Mouse (Mus musculus): ENCODE measurements around the gene Iqsec3.

Iqsec3 gene

GRCm38 (mm10) chr6:121454549-121455494, 18.7 kb downstream of the Iqsec3 start:
- no peak for DNase-seq (ENCODE audit: low read depth, low spot score)

GRCm38 (mm10) chr6:121453776-121454175, 19.7 kb downstream of the Iqsec3 start:
- DNase-seq (ENCODE audit: low read depth, low spot score), result no peak

GRCm38 (mm10) chr6:121451703-121452102, 21.8 kb downstream of the Iqsec3 start:
- no peak for DNase-seq (ENCODE audit: low read depth, low spot score)

GRCm38 (mm10) chr6:121440696-121441220, 32.7 kb downstream of the Iqsec3 start:
- DNase-seq (ENCODE audit: low read depth, low spot score), result no peak

GRCm38 (mm10) chr6:121424830-121425229, 48.6 kb downstream of the Iqsec3 start:
- DNase-seq (ENCODE audit: low read depth, low spot score), result no peak

DNA sequence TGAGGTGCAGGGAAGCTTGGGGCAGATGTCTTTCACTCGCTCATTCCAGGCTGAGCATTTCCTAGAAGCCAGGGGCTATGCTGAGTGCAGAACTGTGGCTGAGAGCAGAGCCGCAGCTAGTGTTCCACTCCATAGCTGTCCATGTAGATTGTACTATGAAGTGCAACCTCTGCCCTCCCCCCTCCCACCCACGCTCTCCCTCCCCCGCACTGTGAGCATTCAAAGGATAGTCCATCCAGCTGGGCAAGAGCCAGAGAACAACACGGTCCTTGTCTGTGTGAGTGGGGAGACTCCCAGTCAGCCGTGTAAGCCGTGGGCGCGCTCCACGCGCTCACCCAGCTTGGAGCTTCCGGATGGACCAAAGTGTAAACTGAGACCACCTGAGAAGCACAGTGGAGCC, 49.1 kb downstream of the Iqsec3 start:
- DNase-seq (ENCODE audit: low read depth, low spot score), result no peak

- DNase-seq (ENCODE audit: low read depth, low spot score), result no peak
These were observed 60.8 kb downstream of the Iqsec3 start for GRCm38 (mm10) chr6:121412558-121413297.

DNA sequence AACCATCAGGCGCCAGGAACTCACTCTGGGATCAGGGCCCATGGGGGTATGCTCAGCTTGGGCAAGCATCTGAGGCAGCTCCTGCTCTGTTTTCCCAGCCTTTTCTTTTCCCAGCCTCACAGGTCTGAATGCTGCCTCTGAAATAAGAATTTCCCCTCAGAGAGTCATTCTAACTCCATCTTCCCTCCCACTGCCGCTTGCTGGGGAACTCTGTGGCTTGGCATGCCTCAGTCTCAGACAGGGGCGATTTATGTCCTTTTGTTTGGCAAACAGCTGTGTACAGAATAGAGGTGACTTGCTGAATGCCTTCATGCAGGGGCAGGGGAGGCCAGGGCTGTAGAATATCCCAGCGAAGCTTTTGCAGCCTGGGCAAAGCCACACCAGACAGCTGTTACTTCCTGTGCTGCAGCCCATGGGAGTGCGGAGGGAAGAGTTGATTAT, 65.9 kb downstream of the Iqsec3 start:
- DNase-seq (ENCODE audit: low read depth, low spot score), result no peak

GRCm38 (mm10) chr6:121405311-121405710, 68.2 kb downstream of the Iqsec3 start:
- DNase-seq (ENCODE audit: low read depth, low spot score), result no peak

GRCm38 (mm10) chr6:121402661-121403244, 70.7 kb downstream of the Iqsec3 start:
- DNase-seq (ENCODE audit: low read depth, low spot score), result no peak

- no peak for DNase-seq (ENCODE audit: low read depth, low spot score)
These were observed 71.4 kb downstream of the Iqsec3 start for GRCm38 (mm10) chr6:121401826-121402660.

- no peak for DNase-seq (ENCODE audit: low read depth, low spot score)
These were observed 72.3 kb downstream of the Iqsec3 start for GRCm38 (mm10) chr6:121401140-121401539.

DNA sequence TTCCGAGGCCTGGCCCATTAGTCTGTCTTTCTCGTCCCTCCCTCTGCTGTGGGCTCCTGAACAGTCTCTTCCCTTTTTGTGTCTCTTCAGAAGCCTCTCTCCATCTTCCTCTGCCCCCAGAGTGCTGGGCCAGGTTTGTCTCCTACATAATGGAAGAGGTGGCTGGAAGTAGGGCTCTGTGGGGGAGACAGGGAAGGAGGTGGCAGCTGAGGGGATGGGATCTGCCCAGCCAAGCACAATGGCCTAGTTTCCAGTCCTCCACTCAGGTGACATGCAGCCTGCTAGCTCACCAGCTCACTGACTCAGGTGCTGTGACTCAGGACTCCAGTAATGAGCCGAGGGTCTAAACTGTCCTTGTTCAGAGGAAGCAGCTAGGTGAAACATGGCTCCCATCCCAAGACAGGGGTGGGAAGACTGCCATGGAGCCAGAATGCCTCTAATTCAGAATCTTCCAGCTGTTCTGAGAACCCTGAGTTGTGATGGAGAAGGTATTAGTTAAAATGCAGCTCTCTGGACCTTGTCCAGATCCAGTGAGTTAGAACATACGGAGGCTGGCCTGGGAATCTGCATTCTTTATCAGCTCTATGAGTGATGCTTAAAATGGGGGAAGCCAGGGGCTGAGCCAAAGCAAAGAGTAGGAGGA, 80.7 kb downstream of the Iqsec3 start:
- no peak for DNase-seq (ENCODE audit: low read depth, low spot score)

DNA sequence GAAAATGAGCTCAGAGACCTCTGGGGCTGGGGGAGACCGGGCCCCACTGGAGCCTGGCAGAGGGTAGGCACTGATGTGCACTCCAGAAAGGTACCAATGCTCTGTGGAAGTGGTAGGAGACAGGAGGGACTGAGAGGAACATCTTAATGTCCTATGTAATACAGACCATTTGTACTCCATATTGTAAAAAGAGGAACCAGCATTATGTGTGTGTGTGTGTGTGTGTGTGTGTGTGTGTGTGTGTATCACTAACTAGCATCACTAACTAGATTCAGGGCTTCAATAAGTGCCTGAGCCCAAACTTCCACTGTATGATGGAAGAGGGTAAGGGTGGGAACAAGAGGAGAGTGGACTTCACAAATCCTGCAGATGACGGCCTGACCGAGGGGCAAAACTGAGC, 88.1 kb downstream of the Iqsec3 start:
- DNase-seq (ENCODE audit: low read depth, low spot score), result no peak

- no peak for DNase-seq (ENCODE audit: low read depth, low spot score)
These were observed 91.4 kb downstream of the Iqsec3 start for GRCm38 (mm10) chr6:121382071-121382470.

DNA sequence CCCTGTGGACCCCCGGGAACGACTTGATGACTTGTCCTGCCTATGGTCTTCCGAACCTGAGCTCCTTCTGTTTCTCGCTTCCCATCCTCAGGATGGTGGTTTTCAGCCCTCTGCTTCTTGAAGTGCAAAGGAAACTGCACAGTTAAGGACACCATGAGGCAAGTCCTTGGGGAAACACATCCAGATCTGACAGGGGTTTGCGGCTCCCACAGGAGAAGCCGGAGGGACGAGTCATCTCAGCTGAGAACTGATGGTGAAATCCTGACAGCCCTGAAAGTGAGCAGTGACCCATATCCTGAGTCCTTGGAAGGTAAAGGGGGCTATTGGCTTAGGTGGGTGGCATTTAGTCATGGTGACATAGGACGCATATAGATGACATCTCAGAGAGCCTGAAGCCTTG, 92.9 kb downstream of the Iqsec3 start:
- no peak for DNase-seq (ENCODE audit: low read depth, low spot score)

DNA sequence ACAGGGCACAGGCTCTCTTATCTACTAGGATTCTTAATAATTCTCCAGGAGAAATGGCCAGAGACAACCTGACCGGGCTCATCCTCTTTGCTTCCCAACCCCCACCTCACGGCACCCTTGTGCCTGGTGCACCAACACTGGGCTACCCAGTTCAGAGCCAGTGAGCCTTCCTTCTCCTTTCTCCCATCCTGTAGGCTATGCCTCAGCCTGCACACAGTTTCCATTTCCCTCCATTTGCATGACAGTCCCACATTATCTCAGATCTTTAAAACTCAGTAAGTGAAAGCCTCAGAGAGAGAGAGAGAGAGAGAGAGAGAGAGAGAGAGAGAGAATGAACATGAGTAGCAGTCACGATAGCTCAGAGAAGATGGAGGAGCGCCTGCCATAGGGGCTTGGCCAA, 95.2 kb downstream of the Iqsec3 start:
- no peak for DNase-seq (ENCODE audit: low read depth, low spot score)

- no peak for DNase-seq (ENCODE audit: low read depth, low spot score)
These were observed 97.3 kb downstream of the Iqsec3 start for GRCm38 (mm10) chr6:121376159-121376558.

GRCm38 (mm10) chr6:121371197-121371980, 102.1 kb downstream of the Iqsec3 start:
- DNase-seq (ENCODE audit: low read depth, low spot score), result no peak

- DNase-seq (ENCODE audit: low read depth, low spot score), result no peak
These were observed 106.4 kb downstream of the Iqsec3 start for GRCm38 (mm10) chr6:121367099-121367498.

Measured in c-Kit-negative CD71-positive TER-119-positive erythroid progenitor cells, embryonic 14.5 days (primary cell).